Mouse (Mus musculus): ENCODE data around the gene Adam34. TPM values are rescaled to one million over a fixed set of nuclear protein-coding genes. Genes with fewer than 3 reads are reported as not detected.
"Not testable (repeated sequence)": the region's sequence is repeated elsewhere in the genome, so short reads cannot be mapped to it uniquely, and the experiment has no call there.

The Adam34 gene
- total RNA-seq (2022) = not detected

- no peak for DNase-seq (ENCODE audit: low spot score)
Measured at GRCm38 (mm10) chr8:43709949-43710348, at the start of gene Adam34. Adam34 (minus strand) TSS chr8:43710049.

GRCm38 (mm10) chr8:43627176-43627575 lies 82.7 kb downstream of the Adam34 start, which contains the start of gene Gm5346:
Gm5346 (minus strand) TSS chr8:43627276.
- DNase-seq (ENCODE audit: low spot score) = no peak

GRCm38 (mm10) chr8:43616046-43616445 lies 93.8 kb downstream of the Adam34 start:
- no peak for DNase-seq (ENCODE audit: low spot score)

- not testable (repeated sequence) for DNase-seq (ENCODE audit: low spot score)
Measured at GRCm38 (mm10) chr8:43603657-43604056, 106.2 kb downstream of the Adam34 start.

- DNase-seq (ENCODE audit: low spot score) = not testable (repeated sequence)
Measured at GRCm38 (mm10) chr8:43603166-43603565, 106.7 kb downstream of the Adam34 start.

Other genes starting within 250 kb of the Adam34 start
- not detected for gene Adam26b, start 181.9 kb downstream of the Adam34 start, total RNA-seq (2022)
- gene Adam26a, start 133.3 kb downstream of the Adam34 start, total RNA-seq (2022) = not detected
- not detected for gene Gm5346, start 82.8 kb downstream of the Adam34 start, total RNA-seq (2022)